Mouse (Mus musculus): ENCODE data around the gene Gramd2.
"Not testable (repeated sequence)": the region's sequence is repeated elsewhere in the genome, so short reads cannot be mapped to it uniquely, and the experiment has no call there.

Gene Gramd2

GRCm38 (mm10) chr9:59721144-59721543, 41.2 kb downstream of the Gramd2 start:
- in situ Hi-C loops (cut with MboI; ENCODE audit: low sequenced_read_pairs) = loop anchor here (10.0 kb wide), 1 partner anchor 234 kb away; no protein-coding TSS in a partner anchor

- in situ Hi-C loops (cut with MboI; ENCODE audit: low sequenced_read_pairs) = loop anchor here (10.0 kb wide), 1 partner anchor 232 kb away; no protein-coding TSS in a partner anchor
Observed at GRCm38 (mm10) chr9:59723096-59723657, 43.2 kb downstream of the Gramd2 start.

GRCm38 (mm10) chr9:59723791-59724442, 44.0 kb downstream of the Gramd2 start:
- in situ Hi-C loops (cut with MboI; ENCODE audit: low sequenced_read_pairs) = loop anchor here (10.0 kb wide), 1 partner anchor 231 kb away; no protein-coding TSS in a partner anchor

GRCm38 (mm10) chr9:59725515-59725914, 45.6 kb downstream of the Gramd2 start:
- in situ Hi-C loops (cut with MboI; ENCODE audit: low sequenced_read_pairs) = loop anchor here (10.0 kb wide), 1 partner anchor 229 kb away; no protein-coding TSS in a partner anchor

- in situ Hi-C loops (cut with MboI; ENCODE audit: low sequenced_read_pairs) = loop anchor here (10.0 kb wide), 1 partner anchor 227 kb away; no protein-coding TSS in a partner anchor
Observed at GRCm38 (mm10) chr9:59727569-59728286, 47.8 kb downstream of the Gramd2 start.

GRCm38 (mm10) chr9:59731136-59731535, 51.2 kb downstream of the Gramd2 start:
- in situ Hi-C loops (cut with MboI; ENCODE audit: low sequenced_read_pairs) = no loop called here

- in situ Hi-C loops (cut with MboI; ENCODE audit: low sequenced_read_pairs) = no loop called here
Observed at GRCm38 (mm10) chr9:59733075-59733474, 53.1 kb downstream of the Gramd2 start.

- in situ Hi-C loops (cut with MboI; ENCODE audit: low sequenced_read_pairs) = no loop called here
Observed at GRCm38 (mm10) chr9:59735394-59735793, 55.5 kb downstream of the Gramd2 start.

- in situ Hi-C loops (cut with MboI; ENCODE audit: low sequenced_read_pairs) = no loop called here
Observed at GRCm38 (mm10) chr9:59740593-59740992, 60.6 kb downstream of the Gramd2 start.

- in situ Hi-C loops (cut with MboI; ENCODE audit: low sequenced_read_pairs) = no loop called here
Observed at GRCm38 (mm10) chr9:59743903-59744302, 64.0 kb downstream of the Gramd2 start.

GRCm38 (mm10) chr9:59748387-59748786, 68.4 kb downstream of the Gramd2 start:
- in situ Hi-C loops (cut with MboI; ENCODE audit: low sequenced_read_pairs) = no loop called here

GRCm38 (mm10) chr9:59748969-59749368, 69.0 kb downstream of the Gramd2 start:
- in situ Hi-C loops (cut with MboI; ENCODE audit: low sequenced_read_pairs) = no loop called here

GRCm38 (mm10) chr9:59749581-59750265, 69.8 kb downstream of the Gramd2 start:
- in situ Hi-C loops (cut with MboI; ENCODE audit: low sequenced_read_pairs) = no loop called here

- in situ Hi-C loops (cut with MboI; ENCODE audit: low sequenced_read_pairs) = no loop called here
Observed at GRCm38 (mm10) chr9:59750267-59751065, 70.5 kb downstream of the Gramd2 start, which contains the start of the genes Senp8 and Myo9a. TSS of gene Senp8 (minus strand) at chr9:59750710. TSS of gene Myo9a (plus strand) at chr9:59750896.

GRCm38 (mm10) chr9:59751066-59751581, 71.2 kb downstream of the Gramd2 start:
- in situ Hi-C loops (cut with MboI; ENCODE audit: low sequenced_read_pairs) = no loop called here

- in situ Hi-C loops (cut with MboI; ENCODE audit: low sequenced_read_pairs) = no loop called here
Observed at GRCm38 (mm10) chr9:59751966-59752365, 72.0 kb downstream of the Gramd2 start.

- in situ Hi-C loops (cut with MboI; ENCODE audit: low sequenced_read_pairs) = no loop called here
Observed at GRCm38 (mm10) chr9:59755199-59755598, 75.3 kb downstream of the Gramd2 start.

GRCm38 (mm10) chr9:59757016-59757415, 77.1 kb downstream of the Gramd2 start:
- in situ Hi-C loops (cut with MboI; ENCODE audit: low sequenced_read_pairs) = not testable (repeated sequence)

- in situ Hi-C loops (cut with MboI; ENCODE audit: low sequenced_read_pairs) = no loop called here
Observed at GRCm38 (mm10) chr9:59760515-59760914, 80.6 kb downstream of the Gramd2 start.

- in situ Hi-C loops (cut with MboI; ENCODE audit: low sequenced_read_pairs) = not testable (repeated sequence)
Observed at GRCm38 (mm10) chr9:59766966-59767461, 87.1 kb downstream of the Gramd2 start.

All from CH12F3 (cell line).